Mouse (Mus musculus) heart, adult 2 months (tissue): ENCODE measurements around the gene Pex5.

Experiments used
- CTCF ChIP-seq: fragments of 200-600 bp; IDR thresholded peaks from 2 replicates; pipeline ENCODE4 v1.8.1; 2022; ENCODE audit warnings: antibody characterized with exemption, mild to moderate bottlenecking, moderate library complexity
- EP300 ChIP-seq: fragments of 200-500 bp; IDR thresholded peaks from 2 replicates; pipeline ENCODE4 v1.6.1; 2011; ENCODE audit warnings: low read depth, low read length, control low read depth; ENCODE audit not compliant: insufficient read depth

- no peak for TF ChIP-seq CTCF
- TF ChIP-seq EP300 = no peak
Measured at GRCm38 (mm10) chr6:124425523-124425922, 10.7 kb upstream of the Pex5 start.
